Mouse (Mus musculus) gastrocnemius, postnatal 36 days (tissue): ENCODE data around the gene Rps19. TPM values are rescaled to one million over a fixed set of nuclear protein-coding genes. Genes with fewer than 3 reads are reported as not detected.

ENCODE experiments used
- DNase-seq, 2 experiments: peaks; one replicate each; pipeline ENCODE4 v3.0.0; 2022
- intact Hi-C: fragments of 180-260 bp; cut with DNase I; formaldehyde crosslinking; loops from one replicate; pipeline ENCODE4 v1.15.1; 2025
- total RNA-seq, 2 experiments: library from RNA; stranded (reverse); gene quantifications; 2 replicates each; pipeline ENCODE4 v1.2.3; 2021

Rps19 gene
- total RNA-seq, 2 experiments from 2014 or later = 283 to 298 TPM

GRCm38 (mm10) chr7:24897959-24898358 is 13.8 kb downstream of the Rps19 start:
- intact Hi-C loops = no loop called here
- DNase-seq = no peak

DNA sequence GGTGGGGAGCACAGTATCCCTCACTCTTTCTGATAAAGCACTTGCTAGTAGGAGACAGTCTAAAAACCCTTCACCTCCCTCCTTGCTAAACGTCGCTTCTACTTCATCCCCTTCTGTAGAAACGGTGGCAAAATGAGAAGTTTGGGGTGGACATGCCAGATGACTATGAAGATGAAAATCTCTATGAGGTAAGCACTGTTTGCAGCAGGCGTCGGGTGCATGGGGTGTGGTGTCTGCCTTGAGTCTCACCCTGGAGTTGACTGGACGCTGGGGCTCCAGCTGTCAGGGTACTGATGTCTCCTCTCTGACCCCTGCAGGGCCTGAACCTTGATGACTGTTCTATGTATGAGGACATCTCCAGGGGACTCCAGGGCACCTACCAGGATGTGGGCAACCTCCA is 16.9 kb downstream of the Rps19 start:
- no peak for DNase-seq
- intact Hi-C loops = loop anchor here (10.0 kb wide), 1 partner anchor 174 kb away; the partner anchor contains the start of genes Grik5 and Zfp574

- intact Hi-C loops = loop anchor here (10.0 kb wide), 1 partner anchor 173 kb away; the partner anchor contains the start of genes Grik5 and Zfp574
- no peak for DNase-seq
Measured at GRCm38 (mm10) chr7:24901842-24902241, 17.7 kb downstream of the Rps19 start.

GRCm38 (mm10) chr7:24902264-24902629 is 18.1 kb downstream of the Rps19 start:
- DNase-seq = no peak
- intact Hi-C loops = loop anchor here (10.0 kb wide), 1 partner anchor 173 kb away; the partner anchor contains the start of genes Grik5 and Zfp574

GRCm38 (mm10) chr7:24902630-24903443 is 18.7 kb downstream of the Rps19 start, which contains the start of gene Arhgef1:
Gene Arhgef1, plus strand, starts transcription at chr7:24902912.
- intact Hi-C loops = loop anchor here (10.0 kb wide), 1 partner anchor 172 kb away; the partner anchor contains the start of genes Grik5 and Zfp574
- peak; percentile 53 to 58 for DNase-seq

DNA sequence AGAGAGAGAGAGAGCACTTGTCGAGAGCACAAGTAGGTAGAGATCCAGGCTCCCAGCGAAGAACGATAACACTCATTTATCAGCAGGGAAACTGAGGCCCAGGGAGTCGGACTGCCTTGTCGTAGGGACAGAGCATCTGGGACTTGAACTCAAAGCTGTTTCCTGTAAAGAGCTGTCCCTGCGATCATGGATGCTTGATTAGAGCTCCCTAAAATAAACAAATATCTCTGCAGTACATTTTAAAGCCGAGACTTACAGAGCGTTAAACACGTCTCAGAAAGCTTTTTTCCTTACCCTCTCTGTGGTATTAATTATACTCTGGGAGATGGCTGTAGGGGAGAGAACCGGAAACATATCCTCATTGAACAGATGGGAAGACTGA is 19.3 kb downstream of the Rps19 start:
- DNase-seq = no peak
- intact Hi-C loops = loop anchor here (10.0 kb wide), 1 partner anchor 171 kb away; the partner anchor contains the start of genes Grik5 and Zfp574

DNA sequence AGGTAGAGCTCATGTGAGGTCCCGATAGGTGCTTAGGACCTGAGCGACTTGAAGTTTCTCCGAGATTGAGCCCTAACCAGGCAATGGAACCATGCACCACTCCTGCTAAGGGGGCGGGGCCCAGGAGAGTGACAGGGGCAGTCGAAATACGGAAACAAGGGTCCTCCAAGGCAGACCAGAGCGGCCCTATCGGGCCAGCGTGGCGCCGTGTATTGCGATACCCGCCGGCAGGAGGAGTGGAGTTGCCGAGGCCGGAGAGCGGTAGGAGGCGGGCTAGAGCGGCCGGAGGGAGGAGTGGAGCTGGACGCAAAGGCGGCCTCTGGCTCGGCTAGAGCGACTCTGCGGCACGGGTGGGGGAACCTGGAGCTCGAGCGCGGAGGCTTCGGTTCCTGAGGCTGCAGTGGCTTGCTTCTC is 19.9 kb downstream of the Rps19 start:
- peak; percentile 90 to 96 for DNase-seq
- intact Hi-C loops = loop anchor here (2.0 to 10.0 kb wide), 2 partner anchors 13 to 171 kb away; partner anchors contain the start of genes Grik5 and Zfp574

DNA sequence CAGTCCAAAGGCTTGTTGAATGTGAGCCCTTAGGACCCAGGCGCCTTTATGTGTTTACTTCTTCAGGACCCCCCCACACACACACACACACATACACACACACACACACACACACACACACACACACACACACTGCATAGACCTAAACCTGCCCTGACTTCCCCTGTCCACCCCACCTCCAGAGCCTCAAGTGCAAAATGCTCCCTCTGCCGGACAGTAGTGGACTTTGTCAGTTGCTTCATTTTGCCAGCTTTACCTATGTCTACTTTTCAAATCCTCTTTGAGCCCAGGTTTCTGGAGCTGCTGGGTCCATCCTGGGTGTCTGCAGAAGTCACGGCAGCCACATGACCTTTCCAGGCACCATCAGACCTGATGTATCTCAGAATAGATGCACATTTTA is 20.8 kb downstream of the Rps19 start:
- no peak for DNase-seq
- intact Hi-C loops = loop anchor here (2.0 to 10.0 kb wide), 2 partner anchors 14 to 170 kb away; partner anchors contain the start of genes Grik5 and Zfp574

DNA sequence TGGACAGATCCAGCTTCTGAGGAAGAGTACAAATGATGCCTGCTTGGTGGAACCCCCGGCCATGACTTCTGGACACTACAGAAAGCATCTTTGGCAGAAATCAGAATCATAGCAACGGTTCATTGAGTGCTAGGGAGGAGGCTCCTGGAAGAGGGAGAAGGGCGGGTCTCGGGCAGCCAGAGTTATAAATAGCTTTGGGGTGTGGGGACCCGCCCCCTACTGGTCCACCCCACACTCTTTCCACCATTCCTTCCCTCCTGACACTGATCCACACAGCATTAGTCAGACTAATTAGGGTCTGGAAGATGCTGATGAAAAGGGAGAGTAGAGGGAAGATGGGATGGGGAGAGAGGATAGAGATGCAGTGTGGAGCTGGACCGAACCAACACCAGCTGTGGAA is 22.4 kb downstream of the Rps19 start:
- no peak for DNase-seq
- intact Hi-C loops = loop anchor here (10.0 kb wide), 1 partner anchor 168 kb away; the partner anchor contains the start of genes Grik5 and Zfp574

DNA sequence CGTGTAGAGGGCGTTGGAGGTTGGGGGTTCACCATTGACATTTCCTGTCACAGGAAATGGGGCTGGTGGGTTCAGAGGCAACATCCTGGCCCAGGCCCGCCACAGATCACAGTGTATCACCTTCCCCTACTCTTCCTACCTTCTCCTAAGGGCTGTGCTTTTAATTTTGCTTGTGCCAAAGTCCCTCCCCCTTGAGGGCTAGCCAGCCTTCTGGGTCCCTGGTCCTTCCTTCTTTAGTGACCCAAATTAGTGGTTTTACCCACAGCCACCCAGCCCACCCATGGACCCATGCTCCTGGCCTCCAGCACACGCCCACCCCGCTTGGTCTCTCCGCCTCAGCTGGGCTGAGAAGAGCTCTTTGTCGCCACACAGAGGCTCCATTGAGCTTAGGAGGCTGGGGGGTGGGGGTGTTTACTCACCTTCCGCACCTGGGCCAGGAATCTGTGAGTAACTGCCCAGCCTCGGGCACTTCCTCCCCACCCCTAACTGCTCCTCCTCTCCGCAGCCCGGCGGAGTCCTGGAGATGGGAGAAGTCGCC is 23.1 kb downstream of the Rps19 start:
- no peak for DNase-seq
- intact Hi-C loops = loop anchor here (10.0 kb wide), 1 partner anchor 168 kb away; the partner anchor contains the start of genes Grik5 and Zfp574

GRCm38 (mm10) chr7:24912480-24912879 is 28.3 kb downstream of the Rps19 start:
- intact Hi-C loops = no loop called here
- DNase-seq = no peak

- DNase-seq = no peak
- intact Hi-C loops = no loop called here
Measured at GRCm38 (mm10) chr7:24918763-24919323, 34.7 kb downstream of the Rps19 start.

DNA sequence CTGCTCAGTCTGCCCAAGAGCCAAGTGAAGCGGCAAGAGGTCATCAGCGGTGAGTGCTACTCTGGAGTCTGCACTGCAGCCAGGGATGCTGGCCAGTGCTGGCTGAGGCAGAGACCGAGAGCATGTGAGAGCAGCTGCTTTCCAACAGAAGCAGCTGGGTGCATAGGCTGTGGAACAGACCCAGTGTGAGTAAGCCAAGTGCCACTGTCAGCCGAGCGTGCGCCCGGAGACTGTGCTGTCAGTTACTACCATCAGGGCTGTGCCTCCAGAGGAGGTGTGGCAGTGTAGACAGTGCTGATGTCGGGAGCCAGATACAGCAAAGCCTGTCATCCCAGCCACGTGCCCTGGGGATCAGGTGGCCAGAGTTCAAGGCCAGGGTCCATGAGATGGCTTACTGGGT is 35.6 kb downstream of the Rps19 start:
- peak in 1 of 2 experiments; percentile 62 for DNase-seq
- intact Hi-C loops = no loop called here

DNA sequence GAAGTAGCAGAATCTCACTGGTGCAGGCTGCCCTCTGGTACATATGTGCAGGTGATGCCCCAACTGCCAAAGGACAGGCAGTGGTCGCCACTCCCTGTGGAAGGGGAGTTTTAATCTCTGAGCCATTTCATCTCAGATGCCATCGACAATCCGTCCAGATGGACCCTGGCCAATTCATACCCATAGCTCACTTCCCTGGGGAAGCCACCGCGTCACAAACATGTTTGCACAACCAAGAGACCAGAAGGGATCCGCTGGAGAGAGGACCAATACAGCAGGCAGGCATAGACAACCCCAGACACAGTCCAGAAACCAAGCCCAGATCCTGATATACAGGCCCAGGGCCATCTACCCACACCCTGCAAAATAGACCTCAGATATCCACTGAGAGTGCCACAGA is 46.3 kb downstream of the Rps19 start:
- intact Hi-C loops = no loop called here
- no peak for DNase-seq

DNA sequence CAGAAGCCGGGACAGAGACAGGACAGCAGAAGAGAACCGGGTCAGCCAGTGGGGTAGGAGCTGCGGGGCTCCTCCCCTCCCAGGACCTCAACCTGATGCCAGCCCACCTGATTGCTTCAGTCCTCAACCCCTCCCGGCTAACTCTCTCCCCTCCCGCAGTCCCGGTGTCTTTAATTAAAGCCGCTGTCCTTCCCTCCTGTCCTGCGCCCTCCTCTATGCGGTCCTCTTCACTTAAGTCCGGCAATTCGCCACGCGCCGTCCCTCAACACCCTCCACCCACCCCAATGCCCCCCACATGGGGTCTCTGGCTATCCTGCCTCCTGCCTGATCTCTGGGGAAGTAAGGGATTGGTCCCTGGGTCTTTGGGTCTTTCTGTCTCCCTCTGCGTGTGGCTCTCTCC is 47.5 kb downstream of the Rps19 start:
- intact Hi-C loops = no loop called here

More for the DNA sequence above, 47.5 kb downstream of the Rps19 start:
- no peak for DNase-seq

Other genes with a start within 250 kb of the Rps19 start
- not detected for gene Lypd3, start 247.8 kb upstream of the Rps19 start, total RNA-seq
- not detected for gene Tex101, start 207.7 kb upstream of the Rps19 start, total RNA-seq
- not detected for gene BC049730, start 175.1 kb upstream of the Rps19 start, total RNA-seq
- not detected for gene Gm4763, start 157.5 kb upstream of the Rps19 start, total RNA-seq
- not detected for gene Cd177, start 124.1 kb upstream of the Rps19 start, total RNA-seq
- gene Ceacam10, start 107.2 kb upstream of the Rps19 start, total RNA-seq = not detected
- not detected for gene Gm9844, start 22.2 kb upstream of the Rps19 start, total RNA-seq
- gene Lypd4, start 14.4 kb upstream of the Rps19 start, total RNA-seq = not detected
- gene Dmrtc2, start 14.3 kb upstream of the Rps19 start, total RNA-seq = not detected
- under 1 TPM in 1 of 2 experiments, not detected in 1; 0.23 TPM for gene Cd79a, start 13.0 kb downstream of the Rps19 start, total RNA-seq
- gene Arhgef1, start 18.5 kb downstream of the Rps19 start, total RNA-seq = 10 to 100 TPM; 28.6 to 31.6 TPM
- not detected for gene Gm4881, start 60.1 kb downstream of the Rps19 start, total RNA-seq
- 100 to 1,000 TPM; 188 to 189 TPM for gene Rabac1, start 88.4 kb downstream of the Rps19 start, total RNA-seq
- under 1 TPM; 0.08 to 0.15 TPM for gene Atp1a3, start 121.6 kb downstream of the Rps19 start, total RNA-seq
- gene Grik5, start 188.0 kb downstream of the Rps19 start, total RNA-seq = 1 to 10 TPM; 2.6 to 3.2 TPM
- gene Zfp574, start 188.2 kb downstream of the Rps19 start, total RNA-seq = 1 to 10 TPM; 6.0 to 8.0 TPM